Mouse (Mus musculus) heart, embryonic 12.5 days (tissue): Measurements from ENCODE around the gene Mon1a. TPM values are rescaled to one million over a fixed set of nuclear protein-coding genes. Genes with fewer than 3 reads are reported as not detected.

Experiments
- ATAC-seq: fragments of 200-750 bp; cut with Nextera tagmentation; 2 replicates; pipeline ENCODE4 v1.8.0; 2017; ENCODE audit warnings: moderate TSS enrichment, moderate library complexity; ENCODE audit not compliant: insufficient number of reproducible peaks, low FRiP score
- H3K27ac ChIP-seq: fragments of 300-500 bp; sonication (generic); 2 replicates; pipeline ENCODE4 v1.5.1; 2016; ENCODE audit warnings: mild to moderate bottlenecking, moderate library complexity; ENCODE audit not compliant: poor library complexity, severe bottlenecking
- H3K27me3 ChIP-seq: fragments of 300-500 bp; sonication (generic); replicated peaks from 2 replicates; pipeline ENCODE4 v1.6.1; 2016; ENCODE audit warnings: mild to moderate bottlenecking, moderate library complexity
- H3K36me3 ChIP-seq: fragments of 300-500 bp; sonication (generic); 2 replicates; pipeline ENCODE4 v1.6.1; 2016; ENCODE audit warnings: mild to moderate bottlenecking, moderate library complexity
- H3K4me1 ChIP-seq: fragments of 300-500 bp; sonication (generic); replicated peaks from 2 replicates; pipeline ENCODE4 v1.6.1; 2016; ENCODE audit warnings: mild to moderate bottlenecking
- H3K4me2 ChIP-seq: fragments of 300-500 bp; sonication (generic); 2 replicates; pipeline ENCODE4 v1.6.1; 2016; ENCODE audit warnings: mild to moderate bottlenecking, moderate library complexity
- H3K4me3 ChIP-seq: fragments of 300-500 bp; sonication (generic); 2 replicates; pipeline ENCODE4 v1.5.1; 2016; ENCODE audit warnings: mild to moderate bottlenecking
- H3K9ac ChIP-seq: fragments of 300-500 bp; sonication (generic); 2 replicates; pipeline ENCODE4 v1.6.1; 2016; ENCODE audit warnings: mild to moderate bottlenecking, moderate library complexity
- H3K9me3 ChIP-seq: fragments of 300-500 bp; sonication (generic); replicated peaks from 2 replicates; pipeline ENCODE4 v1.6.1; 2016; ENCODE audit warnings: mild to moderate bottlenecking, moderate library complexity
- WGBS: fragments of 180-500 bp; shearing (Covaris S2); methylation state at CpG from one replicate; pipeline ENCODE4 v1.1.7; 2016; 5-methylcytosine and 5-hydroxymethylcytosine counted together
- polyA plus RNA-seq: library from polyadenylated mRNA; unstranded; fragments of >200 nt; fragmentation: Nextera tagmentation; extraction: Ambion mirVana; gene quantifications from 2 replicates; pipeline ENCODE4 v1.2.1, GENCODE M21; 2016

Mon1a gene
- polyA plus RNA-seq, 1 experiment from 2014 or later = 9.3 TPM

- Histone ChIP-seq H3K36me3 (no peaks in the 10 kb centered on the region), H3K4me3 (no peak overlapping the region), H3K27me3 (0 out of 2 replicates have a peak, but pooled peaks cover 4% of the 10 kb centered on the region), H3K4me2 (no peak overlapping the region), H3K27ac (no peak overlapping the region), H3K4me1 (peaks cover 50% of the 10 kb centered on the region), H3K9ac (no peak overlapping the region), H3K9me3 (no peaks in the 10 kb centered on the region)
- ATAC-seq = no peak
- WGBS = 58% methylated on average over 5 of the region's 5 CpGs
Observed at GRCm38 (mm10) chr9:107927749-107928148, 39.8 kb downstream of the Mon1a start.

GRCm38 (mm10) chr9:107928169-107928568 is 40.2 kb downstream of the Mon1a start, which contains the start of gene Actl11:
Actl11 (plus strand) TSS chr9:107928469.
- H3K4me1 ChIP-seq = peaks cover 49% of the 10 kb centered on the region
- no peak within 1 kb of the TSS for H3K9ac ChIP-seq

GRCm38 (mm10) chr9:107932221-107932620 is 44.3 kb downstream of the Mon1a start:
- no peak for ATAC-seq

More at GRCm38 (mm10) chr9:107928169-107928568, 40.2 kb downstream of the Mon1a start, which contains the start of gene Actl11:
- H3K4me3 ChIP-seq = no peak within 1 kb of the TSS
- 0 out of 2 replicates have a peak, but pooled peaks cover 5% of the 10 kb centered on the region for H3K27me3 ChIP-seq
- no peaks in the 10 kb centered on the region for H3K36me3 ChIP-seq
- no peaks in the 10 kb centered on the region for H3K9me3 ChIP-seq
- no peak within 1 kb of the TSS for H3K27ac ChIP-seq
- ATAC-seq = no peak
- H3K4me2 ChIP-seq = no peak within 1 kb of the TSS
- 64% methylated on average over 3 of the region's 3 CpGs for WGBS

DNA sequence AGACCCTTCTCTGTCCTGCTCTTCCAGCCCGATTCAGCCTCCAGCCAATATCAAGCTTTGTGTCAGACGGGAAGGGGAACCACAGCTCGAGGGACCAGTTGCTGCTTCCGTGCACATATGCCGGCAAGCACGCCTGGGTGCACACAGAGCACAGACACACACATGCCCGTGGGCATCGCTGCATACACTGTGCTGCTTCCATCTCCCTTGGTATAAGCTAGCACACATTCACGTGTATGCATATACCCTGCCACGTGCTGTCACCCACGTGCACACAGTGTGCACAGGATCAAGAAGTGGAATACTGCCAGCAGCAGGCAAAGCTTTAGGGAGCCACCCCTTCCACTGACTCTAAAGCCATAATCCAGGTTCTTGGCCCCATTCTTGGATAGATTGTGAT is 46.2 kb downstream of the Mon1a start:
- Histone ChIP-seq H3K27ac (no peak overlapping the region), H3K4me2 (no peak overlapping the region), H3K27me3 (peaks cover 62% of the 10 kb centered on the region), H3K4me1 (peaks cover 15% of the 10 kb centered on the region), H3K9ac (no peak overlapping the region), H3K36me3 (no peaks in the 10 kb centered on the region), H3K9me3 (no peaks in the 10 kb centered on the region), H3K4me3 (no peak overlapping the region)
- ATAC-seq = no peak
- 77% methylated on average over 11 of the region's 11 CpGs for WGBS

More at GRCm38 (mm10) chr9:107932221-107932620, 44.3 kb downstream of the Mon1a start:
- Histone ChIP-seq H3K9ac (no peak overlapping the region), H3K27me3 (peaks cover 43% of the 10 kb centered on the region), H3K9me3 (no peaks in the 10 kb centered on the region), H3K4me1 (peaks cover 33% of the 10 kb centered on the region), H3K4me2 (no peak overlapping the region), H3K27ac (no peak overlapping the region), H3K36me3 (no peaks in the 10 kb centered on the region), H3K4me3 (no peak overlapping the region)
- WGBS = 73% methylated on average over 4 of the region's 4 CpGs

DNA sequence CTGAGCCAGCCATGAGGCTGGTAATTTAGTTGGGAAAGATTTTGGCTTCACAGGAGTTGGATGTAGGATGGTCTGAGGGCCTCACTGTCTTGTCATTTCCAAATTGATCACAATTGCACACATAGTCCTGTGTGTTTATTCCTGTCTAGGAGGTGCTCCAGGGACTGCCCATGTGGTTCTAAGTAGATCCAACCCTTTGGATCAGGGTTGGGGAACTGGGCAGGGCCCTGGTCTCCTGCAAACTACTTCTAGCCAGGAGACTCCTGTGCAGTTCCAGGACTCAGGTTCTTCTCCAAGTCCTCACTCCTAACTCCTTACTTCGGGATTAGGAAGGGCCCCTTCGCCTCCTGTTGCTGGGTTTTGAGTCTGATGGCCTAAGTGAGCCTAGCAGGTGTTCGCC is 47.4 kb downstream of the Mon1a start, which contains the start of gene Camkv:
Gene Camkv (plus strand): TSS at position 301 of the 400 bp plus-strand sequence.
- no peak for ATAC-seq
- H3K4me2 ChIP-seq = peak within 1 kb of the TSS; percentile 85
- H3K36me3 ChIP-seq = no peaks in the 10 kb centered on the region
- peaks cover 15% of the 10 kb centered on the region for H3K4me1 ChIP-seq
- WGBS = 24% methylated on average over 3 of the region's 3 CpGs
- H3K4me3 ChIP-seq = peak within 1 kb of the TSS; percentile 49
- peak within 1 kb of the TSS; percentile 59 for H3K9ac ChIP-seq
- H3K27ac ChIP-seq = no peak within 1 kb of the TSS
- peaks cover 67% of the 10 kb centered on the region for H3K27me3 ChIP-seq
- H3K9me3 ChIP-seq = no peaks in the 10 kb centered on the region

GRCm38 (mm10) chr9:107935790-107936214 is 47.9 kb downstream of the Mon1a start:
- peak overlapping the region; percentile 49 for H3K4me3 ChIP-seq
- ATAC-seq = no peak; the same call in 1 of the 2 replicates
- no peaks in the 10 kb centered on the region for H3K9me3 ChIP-seq
- peaks cover 68% of the 10 kb centered on the region for H3K27me3 ChIP-seq
- H3K4me1 ChIP-seq = peaks cover 15% of the 10 kb centered on the region
- H3K36me3 ChIP-seq = no peaks in the 10 kb centered on the region
- H3K27ac ChIP-seq = no peak overlapping the region
- WGBS = 1% methylated on average over 41 of the region's 41 CpGs
- peak overlapping the region; percentile 59 for H3K9ac ChIP-seq
- peak overlapping the region; percentile 85 for H3K4me2 ChIP-seq

- peaks cover 15% of the 10 kb centered on the region for H3K4me1 ChIP-seq
- peaks cover 73% of the 10 kb centered on the region for H3K27me3 ChIP-seq
- H3K27ac ChIP-seq = no peak overlapping the region
- peak overlapping the region; percentile 59 for H3K9ac ChIP-seq
- WGBS = 2% methylated on average over 29 of the region's 29 CpGs
- H3K36me3 ChIP-seq = no peaks in the 10 kb centered on the region
- no peaks in the 10 kb centered on the region for H3K9me3 ChIP-seq
- peak overlapping the region; percentile 49 for H3K4me3 ChIP-seq
- H3K4me2 ChIP-seq = peak overlapping the region; percentile 85
- ATAC-seq = no peak
Observed at GRCm38 (mm10) chr9:107936215-107936822, 48.4 kb downstream of the Mon1a start.

- Histone ChIP-seq H3K4me3 (peak overlapping the region; percentile 49; the same call in 1 of the 2 replicates), H3K9ac (no peak overlapping the region), H3K4me1 (peaks cover 15% of the 10 kb centered on the region), H3K9me3 (no peaks in the 10 kb centered on the region), H3K36me3 (no peaks in the 10 kb centered on the region), H3K4me2 (peak overlapping the region; percentile 85), H3K27me3 (peaks cover 76% of the 10 kb centered on the region), H3K27ac (no peak overlapping the region)
- 17% methylated on average over 3 of the region's 3 CpGs for WGBS
- ATAC-seq = no peak
Observed at GRCm38 (mm10) chr9:107936831-107937230, 48.9 kb downstream of the Mon1a start.

DNA sequence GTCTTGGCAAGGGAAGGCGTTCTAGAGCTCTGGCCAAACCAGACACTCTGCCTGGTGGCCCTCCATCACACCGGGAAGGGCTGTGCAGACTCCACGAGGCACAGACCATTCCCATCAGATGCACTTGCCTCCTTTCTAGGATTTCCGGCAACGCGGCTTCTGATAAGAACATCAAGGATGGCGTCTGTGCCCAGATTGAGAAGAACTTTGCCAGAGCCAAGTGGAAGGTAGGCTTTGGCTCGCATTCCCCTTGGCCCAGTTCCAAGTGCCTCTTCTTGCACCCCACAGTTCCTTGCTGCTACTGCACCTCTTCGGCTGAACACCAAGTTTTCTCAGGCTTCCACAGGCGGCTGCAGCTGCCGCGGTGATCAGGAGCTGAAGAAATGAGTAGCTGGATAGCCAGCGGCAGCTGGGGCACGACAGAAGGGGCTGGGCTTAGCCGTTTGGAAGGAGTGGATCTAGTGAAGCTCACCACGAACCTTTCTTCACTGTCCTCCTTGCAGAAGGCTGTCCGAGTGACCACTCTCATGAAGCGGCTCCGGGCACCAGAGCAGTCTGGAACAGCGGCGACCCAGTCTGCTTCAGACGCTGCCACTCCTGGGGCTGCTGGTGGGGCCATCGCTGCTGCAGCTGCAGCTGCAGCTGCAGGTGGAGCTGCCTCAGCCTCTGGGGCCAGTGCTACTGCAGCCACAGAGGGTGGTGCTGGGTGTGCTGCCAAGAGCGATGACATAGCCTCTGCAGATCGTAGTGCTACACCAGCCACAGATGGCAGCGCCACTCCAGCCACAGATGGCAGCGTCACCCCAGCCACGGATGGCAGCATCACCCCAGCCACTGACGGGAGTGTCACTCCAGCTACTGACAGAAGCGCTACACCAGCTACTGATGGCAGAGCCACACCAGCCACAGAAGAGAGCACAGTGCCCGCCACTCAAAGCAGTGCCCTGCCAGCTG is 59.6 kb downstream of the Mon1a start:
- H3K27me3 ChIP-seq = 0 out of 2 replicates have a peak, but pooled peaks cover 3% of the 10 kb centered on the region
- H3K9me3 ChIP-seq = no peaks in the 10 kb centered on the region
- no peak overlapping the region for H3K4me2 ChIP-seq
- no peaks in the 10 kb centered on the region for H3K36me3 ChIP-seq
- peaks cover 13% of the 10 kb centered on the region for H3K4me1 ChIP-seq
- no peak overlapping the region for H3K4me3 ChIP-seq
- WGBS = 79% methylated on average over 31 of the region's 31 CpGs
- ATAC-seq = no peak
- no peak overlapping the region for H3K27ac ChIP-seq
- H3K9ac ChIP-seq = no peak overlapping the region

GRCm38 (mm10) chr9:107949184-107949921 is 61.4 kb downstream of the Mon1a start:
- no peak for ATAC-seq
- 74% methylated on average over 13 of the region's 13 CpGs for WGBS
- Histone ChIP-seq H3K9me3 (no peaks in the 10 kb centered on the region), H3K4me2 (no peak overlapping the region), H3K4me1 (peaks cover 13% of the 10 kb centered on the region), H3K4me3 (no peak overlapping the region), H3K27me3 (0 out of 2 replicates have a peak, but pooled peaks cover 3% of the 10 kb centered on the region), H3K9ac (no peak overlapping the region), H3K27ac (no peak overlapping the region), H3K36me3 (no peaks in the 10 kb centered on the region)
